Comparison of ENCODE assay signal across 9 mouse cellular contexts in the genomic region with DNA sequence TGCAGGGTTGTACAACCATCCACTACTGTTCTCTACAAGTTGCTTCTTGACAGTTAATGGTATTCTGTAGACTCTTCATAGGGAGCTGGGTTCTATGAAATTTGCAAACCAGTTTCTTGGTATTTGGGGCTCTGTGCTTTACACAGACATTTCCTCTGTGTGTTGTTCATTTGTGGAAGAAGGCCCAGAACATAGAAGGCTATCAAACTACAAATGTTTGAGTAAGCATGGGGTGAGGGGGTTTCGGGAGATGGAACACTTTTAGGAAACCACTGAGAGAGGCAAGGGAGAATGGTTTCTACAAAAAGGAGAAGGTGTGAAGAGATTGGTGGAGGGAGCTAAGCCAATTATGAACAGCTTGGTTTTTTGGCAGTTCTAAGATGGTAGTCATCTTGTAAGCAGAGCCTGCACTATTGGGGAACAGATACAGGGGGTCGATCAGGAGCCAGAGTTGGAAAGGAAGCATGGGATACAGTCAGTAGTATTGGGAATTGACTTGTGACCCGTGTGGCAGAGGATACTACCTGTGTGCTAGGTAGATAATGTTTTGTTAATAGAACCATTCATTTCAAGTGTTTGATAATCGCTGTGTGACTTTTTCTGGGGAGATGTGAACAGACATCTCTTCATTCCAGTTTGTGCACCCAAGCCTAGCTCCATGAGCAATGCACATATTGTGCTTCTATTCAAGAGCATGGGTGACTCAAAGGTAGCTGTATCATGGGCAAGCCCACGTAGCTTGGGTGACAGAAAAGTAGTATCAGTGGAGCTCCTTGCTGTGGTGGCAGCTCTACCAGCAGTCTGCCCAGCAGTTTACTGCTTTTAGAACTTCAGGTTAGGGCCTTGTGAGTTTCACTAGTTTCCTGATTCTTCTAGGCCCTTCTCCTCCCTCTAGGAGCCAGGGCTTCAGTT. TPM values are rescaled to one million over a fixed set of nuclear protein-coding genes. Genes with fewer than 3 reads are reported as not detected.
DNase-seq lines count a peak whose midpoint lies in the region; ATAC-seq and TF ChIP-seq lines count a peak whose summit lies in the region.
"Had no signal": no experiment of that assay in that cellular context is flagged by ENCODE, and none has a peak within 500 bp of the region (broad histone marks: within the 10 kb centered on the region; RNA-seq: fewer than 3 reads in every experiment).

No protein-coding gene starts in this region.

- ATAC-seq in erythroblast, adult 5-6 weeks (replicated peaks; ENCODE audit: low FRiP score, poor library complexity, severe bottlenecking): no peak
- ATAC-seq in inflammation-experienced regulatory T-cells, adult 6 months: peak; percentile 14

- H3K36me3 ChIP-seq in erythroblast, embryonic 14.5 days (ENCODE audit: control insufficient read depth): peaks cover 3% of the 10 kb centered on the region; the same call in 1 of the 2 replicates
- H3K36me3 ChIP-seq in testis, adult 2 months (ENCODE audit: control insufficient read depth, insufficient read depth, low read length): no peaks in the 10 kb centered on the region

- TF ChIP-seq CTCF in testis, adult 2 months (IDR thresholded peaks at IDR 0.05; ENCODE audit: control insufficient read depth, insufficient read depth, insufficient replicate concordance, low read depth, low read length): no peak

- no peak for TF ChIP-seq POLR2A in testis, adult 2 months (IDR thresholded peaks at IDR 0.05; ENCODE audit: control insufficient read depth, low read depth, low read length)

- H3K4me3 ChIP-seq in erythroblast, embryonic 14.5 days (replicated peaks): peak overlapping the region; percentile 69
- H3K4me3 ChIP-seq in testis, adult 2 months (ENCODE audit: control insufficient read depth, low read depth, low read length): peak overlapping the region; percentile 91

- H3K4me1 ChIP-seq in erythroblast, embryonic 14.5 days (ENCODE audit: control insufficient read depth): peaks cover 33% of the 10 kb centered on the region
- peaks cover 4% of the 10 kb centered on the region for H3K4me1 ChIP-seq in testis, adult 2 months (ENCODE audit: control insufficient read depth, insufficient read depth, low read length)

- no peak for DNase-seq in testis, postnatal 14 days (ENCODE audit: low spot score)
- peak; percentile 16 for DNase-seq in naive thymus-derived CD4-positive, alpha-beta T cell, adult 2 months (ENCODE audit: low read depth)
- DNase-seq in adipocyte (ENCODE audit: low spot score): no peak
- DNase-seq in layer of hippocampus, postnatal 14 days (ENCODE audit: low spot score in 2 of 2): no peak

- no peak overlapping the region for H3K27ac ChIP-seq in testis, adult 2 months (ENCODE audit: control insufficient read depth, insufficient read depth, low read depth, low read length)

- H3K9me3 ChIP-seq in erythroblast, embryonic 14.5 days (ENCODE audit: control insufficient read depth, low read length): no peaks in the 10 kb centered on the region

- H3K27me3 ChIP-seq in erythroblast, embryonic 14.5 days (ENCODE audit: control insufficient read depth): no peaks in the 10 kb centered on the region
- no peaks in the 10 kb centered on the region for H3K27me3 ChIP-seq in testis, adult 2 months (ENCODE audit: control insufficient read depth, insufficient read depth, low read length)
- H3K27me3 ChIP-seq: Patski had no signal

RNA-seq across cellular contexts. Expression of a gene that starts 1.8 kb away (rescaled TPM):
- polyA plus RNA-seq in erythroblast, embryonic 14.5 days (2012): 0.20 and 0.43 TPM in 2 replicates
- total RNA-seq in erythroblast, adult 5-6 weeks (2015; ENCODE audit: low replicate concordance): 6.9 and 9.2 TPM in 2 replicates
- total RNA-seq in erythroblast, adult 5-6 weeks (2017; ENCODE audit: low replicate concordance): 2.5 and 3.7 TPM in 2 replicates
- 9.7 and 9.9 TPM in 2 replicates for polyA plus RNA-seq in testis, adult 2 months (2012; rRNA removed)
- 1 to 10 TPM; 1.1 to 2.1 (median 1.2) TPM for polyA plus RNA-seq in inflammation-experienced regulatory T-cells, adult 6 months (2017; shearing (Covaris generic))
- total RNA-seq in layer of hippocampus, postnatal 14 days (2021): 10 to 100 TPM; 12.1 to 14.6 TPM
